Mouse (Mus musculus) liver, postnatal 0 days (tissue): ENCODE measurements around the gene Gm29609. TPM values are rescaled to one million over a fixed set of nuclear protein-coding genes. Genes with fewer than 3 reads are reported as not detected.

Experiments
- ATAC-seq: fragments of 200-750 bp; cut with Nextera tagmentation; 2 replicates; pipeline ENCODE4 v1.8.0; 2017; ENCODE audit warnings: mild to moderate bottlenecking, moderate library complexity
- DNase-seq: peaks from one replicate; pipeline ENCODE4 v3.0.0-alpha.2; 2016
- H3K27ac ChIP-seq: fragments of 300-500 bp; sonication (generic); 2 replicates; pipeline ENCODE4 v1.5.1; 2014; ENCODE audit warnings: antibody characterized with exemption, moderate library complexity, mild to moderate bottlenecking, low read depth
- H3K27me3 ChIP-seq: fragments of 300-500 bp; sonication (generic); 2 replicates; pipeline ENCODE4 v1.6.1; 2014; ENCODE audit warnings: low read length, control low read depth, mixed read lengths; ENCODE audit not compliant: insufficient read depth
- H3K36me3 ChIP-seq: fragments of 300-500 bp; sonication (generic); replicated peaks from 2 replicates; pipeline ENCODE4 v1.6.1; 2014; ENCODE audit warnings: mild to moderate bottlenecking, control low read depth, low read length, moderate library complexity, mixed read lengths; ENCODE audit not compliant: insufficient read depth
- H3K4me1 ChIP-seq: fragments of 300-500 bp; sonication (generic); 2 replicates; pipeline ENCODE4 v1.6.1; 2014; ENCODE audit warnings: antibody characterized with exemption, mild to moderate bottlenecking, control low read depth; ENCODE audit not compliant: insufficient read depth
- H3K4me2 ChIP-seq: fragments of 300-500 bp; sonication (generic); 2 replicates; pipeline ENCODE4 v1.6.1; 2014; ENCODE audit warnings: low read depth, mild to moderate bottlenecking, low read length, moderate library complexity, mixed read lengths
- H3K4me3 ChIP-seq: fragments of 300-500 bp; sonication (generic); 2 replicates; pipeline ENCODE4 v1.5.1; 2014; ENCODE audit warnings: low read depth, low read length
- H3K9ac ChIP-seq: fragments of 300-500 bp; sonication (generic); replicated peaks from 2 replicates; pipeline ENCODE4 v1.6.1; 2014; ENCODE audit warnings: mild to moderate bottlenecking, moderate library complexity
- H3K9me3 ChIP-seq: fragments of 300-500 bp; sonication (generic); 2 replicates; pipeline ENCODE4 v1.6.1; 2016; ENCODE audit warnings: mild to moderate bottlenecking, control low read depth, low read length, mixed read lengths
- CTCF ChIP-seq: sonication (generic); IDR thresholded peaks from 2 replicates; pipeline ENCODE4 v1.5.1; 2016; ENCODE audit warnings: antibody characterized with exemption, low read depth
- EP300 ChIP-seq: IDR thresholded peaks from 2 replicates; pipeline ENCODE4 v1.6.1; 2016; ENCODE audit warnings: antibody characterized with exemption, low read depth, mild to moderate bottlenecking
- WGBS: fragments of 180-500 bp; shearing (Covaris S2); extraction: QIAGEN DNeasy Blood & Tissue Kit; methylation state at CpG from one replicate; pipeline ENCODE4 v1.1.7; 2014; ENCODE audit not compliant: insufficient replicate concordance; 5-methylcytosine and 5-hydroxymethylcytosine counted together
- polyA plus RNA-seq: library from polyadenylated mRNA; unstranded; fragments of >200 nt; fragmentation: Nextera tagmentation; extraction: Ambion mirVana; gene quantifications from 2 replicates; pipeline ENCODE4 v1.2.1, GENCODE M21; 2015

Gm29609 gene
- polyA plus RNA-seq, 1 experiment from 2014 or later = 0.59 TPM

GRCm38 (mm10) chr5:31164878-31165277, 14.8 kb downstream of the Gm29609 start:
- Histone ChIP-seq H3K9me3 (no peaks in the 10 kb centered on the region), H3K27me3 (no peaks in the 10 kb centered on the region), H3K9ac (no peak overlapping the region), H3K36me3 (peaks cover 82% of the 10 kb centered on the region), H3K4me2 (no peak overlapping the region), H3K4me3 (no peak overlapping the region), H3K27ac (no peak overlapping the region), H3K4me1 (no peaks in the 10 kb centered on the region)
- no peak for DNase-seq
- no peak for TF ChIP-seq CTCF
- TF ChIP-seq EP300 = no peak
- ATAC-seq = no peak
- 57% methylated on average over 1 of the region's 1 CpGs for WGBS

DNA sequence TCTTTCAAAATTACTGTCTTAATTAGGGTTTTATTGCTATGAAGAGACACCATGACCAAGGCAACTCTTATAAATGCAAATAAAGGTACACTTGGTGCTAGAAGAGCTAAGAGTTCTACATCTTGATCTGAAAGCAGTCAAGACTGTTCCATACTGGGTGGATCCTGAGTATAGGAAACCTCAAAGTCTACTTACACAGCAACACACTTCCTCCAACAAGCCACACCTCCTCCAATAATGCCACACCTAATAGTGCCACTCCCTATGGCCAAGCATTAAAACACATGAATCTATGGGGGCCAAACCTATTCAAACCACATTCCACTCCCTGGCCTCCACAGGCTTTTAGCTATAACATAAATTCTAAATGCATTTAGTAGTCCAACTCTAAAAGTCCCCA, 17.2 kb downstream of the Gm29609 start:
- H3K9me3 ChIP-seq = no peaks in the 10 kb centered on the region
- no peak for DNase-seq

DNA sequence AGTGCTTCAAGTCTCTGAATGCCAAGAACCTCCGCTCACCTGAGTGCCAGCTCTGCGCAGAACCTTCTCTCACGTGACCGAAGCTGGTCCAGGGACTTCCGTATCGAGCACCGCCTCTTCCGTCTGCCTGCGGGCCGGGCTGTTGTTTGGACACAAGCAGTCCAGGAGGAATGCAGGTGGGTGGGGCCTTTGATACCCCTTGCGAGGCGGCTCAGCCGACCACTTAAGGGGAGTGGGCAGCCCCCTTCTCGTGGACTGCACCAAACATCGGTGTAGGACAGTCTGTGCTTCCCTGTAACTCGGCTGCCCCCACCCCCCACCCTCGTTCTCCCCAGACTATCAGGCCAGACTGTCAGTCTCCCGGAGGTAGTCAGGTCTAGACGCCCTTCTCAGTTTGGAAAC, 25.6 kb downstream of the Gm29609 start, which contains the start of gene Mpv17:
Gene Mpv17 (minus strand): TSS at position 100 of the 402 bp plus-strand sequence.
- Histone ChIP-seq H3K4me1 (peaks cover 12% of the 10 kb centered on the region), H3K4me3 (peak within 1 kb of the TSS; percentile 74), H3K27me3 (no peaks in the 10 kb centered on the region), H3K36me3 (peaks cover 30% of the 10 kb centered on the region), H3K9ac (peak within 1 kb of the TSS; percentile 72), H3K27ac (peak within 1 kb of the TSS; percentile 35; the same call in 1 of the 2 replicates), H3K9me3 (no peaks in the 10 kb centered on the region), H3K4me2 (peak within 1 kb of the TSS; percentile 82)
- no peak for TF ChIP-seq EP300
- TF ChIP-seq CTCF = no peak
- DNase-seq (peak; percentile 83), ATAC-seq (peak; percentile 90)
- whole genome bisulfite sequencing = 0% methylated on average over 19 of the region's 19 CpGs

More for the DNA sequence above, 17.2 kb downstream of the Gm29609 start:
- no peak overlapping the region for H3K4me3 ChIP-seq
- ATAC-seq = no peak
- TF ChIP-seq EP300 (no peak), CTCF (no peak)
- no peak overlapping the region for H3K4me2 ChIP-seq
- no peaks in the 10 kb centered on the region for H3K4me1 ChIP-seq
- H3K27ac ChIP-seq = no peak overlapping the region
- no peak overlapping the region for H3K9ac ChIP-seq
- no peaks in the 10 kb centered on the region for H3K27me3 ChIP-seq
- peaks cover 81% of the 10 kb centered on the region for H3K36me3 ChIP-seq

GRCm38 (mm10) chr5:31153516-31154151, 26.1 kb downstream of the Gm29609 start:
- DNase-seq (no peak), ATAC-seq (peak; percentile 1)
- H3K27ac ChIP-seq = no peak overlapping the region
- no peaks in the 10 kb centered on the region for H3K27me3 ChIP-seq
- peak overlapping the region; percentile 82 for H3K4me2 ChIP-seq
- peak overlapping the region; percentile 74 for H3K4me3 ChIP-seq
- peak overlapping the region; percentile 72 for H3K9ac ChIP-seq
- H3K9me3 ChIP-seq = no peaks in the 10 kb centered on the region
- no peak for TF ChIP-seq CTCF
- no peak for TF ChIP-seq EP300
- peaks cover 25% of the 10 kb centered on the region for H3K36me3 ChIP-seq
- 30% methylated on average over 6 of the region's 6 CpGs for WGBS
- H3K4me1 ChIP-seq = peaks cover 12% of the 10 kb centered on the region

DNA sequence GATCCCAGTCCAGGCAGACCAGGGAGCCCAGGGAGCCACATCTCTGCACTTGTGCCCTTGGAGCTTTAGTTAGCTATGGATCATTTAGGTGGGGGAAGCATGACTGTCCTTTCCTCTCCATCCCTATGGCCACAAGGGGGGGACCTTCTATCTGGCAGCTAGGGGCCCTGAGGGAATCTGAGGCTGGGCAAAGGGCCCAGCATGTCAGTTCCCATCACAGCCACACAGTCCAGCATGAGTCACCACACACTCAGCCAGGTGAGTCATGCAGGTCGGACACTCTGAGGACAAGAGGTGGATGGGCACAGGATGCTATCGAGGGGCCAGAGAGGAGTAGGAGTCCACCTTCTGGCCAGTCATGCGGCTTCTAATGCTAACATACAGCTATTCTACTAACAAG, 28.0 kb downstream of the Gm29609 start:
- H3K36me3 ChIP-seq = peaks cover 8% of the 10 kb centered on the region
- peaks cover 12% of the 10 kb centered on the region for H3K4me1 ChIP-seq
- DNase-seq (no peak), ATAC-seq (0 out of 2 replicates have a peak, but pooled peaks have one; percentile 22)
- no peak for TF ChIP-seq EP300
- peak; percentile 37 for TF ChIP-seq CTCF
- no peak overlapping the region for H3K9ac ChIP-seq
- H3K4me2 ChIP-seq = no peak overlapping the region
- 78% methylated on average over 3 of the region's 3 CpGs for WGBS
- H3K9me3 ChIP-seq = no peaks in the 10 kb centered on the region
- H3K27ac ChIP-seq = no peak overlapping the region
- H3K4me3 ChIP-seq = no peak overlapping the region
- no peaks in the 10 kb centered on the region for H3K27me3 ChIP-seq

- WGBS = 73% methylated on average over 4 of the region's 4 CpGs
Measured at GRCm38 (mm10) chr5:31149781-31150180, 29.9 kb downstream of the Gm29609 start.

More at GRCm38 (mm10) chr5:31149781-31150180, 29.9 kb downstream of the Gm29609 start:
- Histone ChIP-seq H3K4me1 (peaks cover 11% of the 10 kb centered on the region), H3K4me3 (no peak overlapping the region), H3K4me2 (no peak overlapping the region), H3K9me3 (no peaks in the 10 kb centered on the region), H3K36me3 (peaks cover 5% of the 10 kb centered on the region; the same call in 1 of the 2 replicates), H3K9ac (no peak overlapping the region), H3K27me3 (no peaks in the 10 kb centered on the region), H3K27ac (no peak overlapping the region)
- TF ChIP-seq EP300 (no peak), CTCF (no peak)
- ATAC-seq = no peak
- DNase-seq = no peak
